8 mouse cellular contexts compared by ENCODE assay signal in the genomic region with DNA sequence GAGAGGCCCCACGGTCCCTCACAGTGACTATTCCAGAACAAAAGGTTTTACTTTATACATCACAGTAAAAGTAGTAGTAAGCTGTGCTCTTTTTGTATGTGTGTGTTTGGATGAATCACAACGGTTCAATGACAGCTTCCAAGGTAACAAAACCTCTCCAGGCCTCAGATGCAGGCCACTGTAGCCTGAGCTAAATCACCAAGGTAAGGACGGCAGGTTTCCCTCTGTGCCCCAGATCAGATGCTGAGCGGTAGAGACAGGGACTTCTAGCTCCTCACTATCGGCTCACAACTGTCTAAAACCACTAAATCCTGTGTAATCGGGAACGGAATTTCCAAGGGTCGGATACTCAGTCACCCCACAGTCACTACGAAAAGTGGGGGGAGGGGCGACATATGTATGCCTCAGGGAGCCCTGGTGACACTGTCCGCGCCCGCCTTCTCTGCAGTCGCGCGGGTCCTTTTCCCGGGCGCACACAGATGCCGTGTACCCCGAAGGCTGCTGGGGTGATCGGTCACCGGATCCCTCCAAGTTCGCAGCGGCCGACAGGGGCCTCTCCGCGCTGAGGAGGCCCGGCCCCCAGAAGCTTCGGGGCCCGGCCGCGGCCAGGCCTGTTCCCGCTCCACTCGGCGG. TPM values are rescaled to one million over a fixed set of nuclear protein-coding genes. Genes with fewer than 3 reads are reported as not detected.
DNase-seq lines count a peak whose midpoint lies in the region; ATAC-seq and TF ChIP-seq lines count a peak whose summit lies in the region.

No protein-coding gene starts in this region.

- H3K4me3 ChIP-seq in ES-Bruce4 (ENCODE audit: low read depth, low read length): peak overlapping the region; percentile 92
- H3K4me3 ChIP-seq in embryonic facial prominence, embryonic 15.5 days (replicated peaks): peak overlapping the region; percentile 83
- H3K4me3 ChIP-seq in heart, embryonic 12.5 days: peak overlapping the region; percentile 93
- H3K4me3 ChIP-seq in liver, postnatal 0 days (ENCODE audit: low read depth, low read length): peak overlapping the region; percentile 97
- H3K4me3 ChIP-seq in neural tube, embryonic 15.5 days (replicated peaks): peak overlapping the region; percentile 86

- WGBS in embryonic facial prominence, embryonic 15.5 days: 1% methylated on average over 35 of the region's 35 CpGs
- WGBS in heart, embryonic 12.5 days: 2% methylated on average over 35 of the region's 35 CpGs
- WGBS in liver, postnatal 0 days (ENCODE audit: insufficient replicate concordance): 1% methylated on average over 35 of the region's 35 CpGs
- WGBS in neural tube, embryonic 15.5 days: 1% methylated on average over 35 of the region's 35 CpGs

- ATAC-seq in embryonic facial prominence, embryonic 15.5 days (ENCODE audit: insufficient number of reproducible peaks, low FRiP score, low TSS enrichment, low read depth): peak; percentile 6; the same call in 1 of the 2 replicates
- ATAC-seq in heart, embryonic 12.5 days (ENCODE audit: insufficient number of reproducible peaks, low FRiP score): peak; percentile 13
- ATAC-seq in liver, postnatal 0 days: peak; percentile 9
- peak; percentile 33 for ATAC-seq in neural tube, embryonic 15.5 days (ENCODE audit: low FRiP score)

- DNase-seq in adrenal gland, adult 8-10 months: peak; percentile 71
- DNase-seq in kidney, postnatal 14 days: peak; percentile 66
- peak; percentile 77 for DNase-seq in liver, postnatal 0 days
- DNase-seq in yolk sac, embryonic 10.5 days (ENCODE audit: low spot score): peak; percentile 50

- no peaks in the 10 kb centered on the region for H3K4me1 ChIP-seq in ES-Bruce4 (ENCODE audit: control insufficient read depth, insufficient read depth, low read length)
- peaks cover 20% of the 10 kb centered on the region for H3K4me1 ChIP-seq in embryonic facial prominence, embryonic 15.5 days
- H3K4me1 ChIP-seq in heart, embryonic 12.5 days (replicated peaks): peaks cover 31% of the 10 kb centered on the region
- peaks cover 23% of the 10 kb centered on the region for H3K4me1 ChIP-seq in liver, postnatal 0 days (ENCODE audit: insufficient read depth)
- peaks cover 33% of the 10 kb centered on the region for H3K4me1 ChIP-seq in neural tube, embryonic 15.5 days

- H3K9ac ChIP-seq in ES-Bruce4 (ENCODE audit: low read depth, poor library complexity, severe bottlenecking): peak overlapping the region; percentile 95
- peak overlapping the region; percentile 73 for H3K9ac ChIP-seq in embryonic facial prominence, embryonic 15.5 days
- H3K9ac ChIP-seq in heart, embryonic 12.5 days: peak overlapping the region; percentile 99
- H3K9ac ChIP-seq in liver, postnatal 0 days (replicated peaks): peak overlapping the region; percentile 94
- peak overlapping the region; percentile 91 for H3K9ac ChIP-seq in neural tube, embryonic 15.5 days (replicated peaks)

- H3K9me3 ChIP-seq in ES-Bruce4 (replicated peaks; ENCODE audit: control insufficient read depth, insufficient read depth, low read length, poor library complexity, severe bottlenecking): no peaks in the 10 kb centered on the region
- H3K9me3 ChIP-seq in embryonic facial prominence, embryonic 15.5 days (replicated peaks): no peaks in the 10 kb centered on the region
- H3K9me3 ChIP-seq in heart, embryonic 12.5 days (replicated peaks): no peaks in the 10 kb centered on the region
- H3K9me3 ChIP-seq in liver, postnatal 0 days (ENCODE audit: low read length): no peaks in the 10 kb centered on the region
- H3K9me3 ChIP-seq in neural tube, embryonic 15.5 days (replicated peaks): no peaks in the 10 kb centered on the region

- H3K27ac ChIP-seq in ES-Bruce4 (ENCODE audit: insufficient read depth, low read length): no peak overlapping the region
- H3K27ac ChIP-seq in embryonic facial prominence, embryonic 15.5 days (replicated peaks): peak overlapping the region; percentile 89
- peak overlapping the region; percentile 90 for H3K27ac ChIP-seq in heart, embryonic 12.5 days (ENCODE audit: poor library complexity, severe bottlenecking)
- peak overlapping the region; percentile 96 for H3K27ac ChIP-seq in liver, postnatal 0 days (ENCODE audit: low read depth)
- H3K27ac ChIP-seq in neural tube, embryonic 15.5 days (replicated peaks): peak overlapping the region; percentile 94

- H3K4me2 ChIP-seq in embryonic facial prominence, embryonic 15.5 days (replicated peaks): peak overlapping the region; percentile 64
- H3K4me2 ChIP-seq in heart, embryonic 12.5 days: peak overlapping the region; percentile 91
- peak overlapping the region; percentile 91 for H3K4me2 ChIP-seq in liver, postnatal 0 days (ENCODE audit: low read depth, low read length)
- peak overlapping the region; percentile 78 for H3K4me2 ChIP-seq in neural tube, embryonic 15.5 days

- TF ChIP-seq CTCF in ES-Bruce4 (IDR thresholded peaks at IDR 0.05; ENCODE audit: low read depth, low read length): no peak
- TF ChIP-seq CTCF in liver, postnatal 0 days (IDR thresholded peaks at IDR 0.05; ENCODE audit: low read depth): no peak

- no peak for TF ChIP-seq POLR2A in ES-Bruce4 (IDR thresholded peaks at IDR 0.05; ENCODE audit: insufficient read depth, low read length)

- no peak for TF ChIP-seq EP300 in ES-Bruce4 (IDR thresholded peaks at IDR 0.05; ENCODE audit: insufficient read depth, low read depth, low read length)
- TF ChIP-seq EP300 in liver, postnatal 0 days (IDR thresholded peaks at IDR 0.05; ENCODE audit: low read depth): no peak

- peaks cover 23% of the 10 kb centered on the region for H3K36me3 ChIP-seq in ES-Bruce4 (ENCODE audit: control insufficient read depth, insufficient read depth, low read length, poor library complexity, severe bottlenecking)
- H3K36me3 ChIP-seq in embryonic facial prominence, embryonic 15.5 days: peaks cover 14% of the 10 kb centered on the region
- H3K36me3 ChIP-seq in heart, embryonic 12.5 days: peaks cover 13% of the 10 kb centered on the region
- H3K36me3 ChIP-seq in liver, postnatal 0 days (replicated peaks; ENCODE audit: insufficient read depth, low read length): peaks cover 7% of the 10 kb centered on the region
- peaks cover 6% of the 10 kb centered on the region for H3K36me3 ChIP-seq in neural tube, embryonic 15.5 days

- no peaks in the 10 kb centered on the region for H3K27me3 ChIP-seq in ES-Bruce4 (ENCODE audit: control insufficient read depth, insufficient read depth, low read length, poor library complexity, severe bottlenecking)
- H3K27me3 ChIP-seq in embryonic facial prominence, embryonic 15.5 days: no peaks in the 10 kb centered on the region
- H3K27me3 ChIP-seq in heart, embryonic 12.5 days (replicated peaks): no peaks in the 10 kb centered on the region
- H3K27me3 ChIP-seq in liver, postnatal 0 days (ENCODE audit: insufficient read depth, low read length): no peaks in the 10 kb centered on the region
- H3K27me3 ChIP-seq in neural tube, embryonic 15.5 days (replicated peaks): no peaks in the 10 kb centered on the region

RNA-seq across cellular contexts. Expression of a gene that starts 0.6 kb away (rescaled TPM):
- 519 and 544 TPM in 2 replicates for polyA plus RNA-seq in ES-Bruce4 (2011; ENCODE audit: insufficient read depth, insufficient read length, low read depth, missing spikeins)
- 100 to 1,000 TPM; 129 to 273 (median 162) TPM for total RNA-seq in adrenal gland, adult 8-10 months (2022)
- polyA plus RNA-seq in embryonic facial prominence, embryonic 15.5 days (2015; fragmentation: Nextera tagmentation; extraction: Ambion mirVana): 228 and 244 TPM in 2 replicates
- 228 and 236 TPM in 2 replicates for polyA plus RNA-seq in heart, embryonic 12.5 days (2016; fragmentation: Nextera tagmentation; extraction: Ambion mirVana)
- 47.2 and 51.4 TPM in 2 replicates for polyA plus RNA-seq in liver, postnatal 0 days (2015; fragmentation: Nextera tagmentation; extraction: Ambion mirVana)
- 210 and 232 TPM in 2 replicates for polyA plus RNA-seq in neural tube, embryonic 15.5 days (2015; fragmentation: Nextera tagmentation; extraction: Ambion mirVana)

RNA-seq across cellular contexts. Expression of a gene that starts 17.4 kb away (rescaled TPM):
- 6.7 and 7.6 TPM in 2 replicates for polyA plus RNA-seq in ES-Bruce4 (2011; ENCODE audit: insufficient read depth, insufficient read length, low read depth, missing spikeins)
- 10 to 100 TPM; 27.7 to 64.8 (median 40.3) TPM for total RNA-seq in adrenal gland, adult 8-10 months (2022)
- polyA plus RNA-seq in embryonic facial prominence, embryonic 15.5 days (2015; fragmentation: Nextera tagmentation; extraction: Ambion mirVana): 22.1 and 26.6 TPM in 2 replicates
- 29.0 and 30.0 TPM in 2 replicates for polyA plus RNA-seq in heart, embryonic 12.5 days (2016; fragmentation: Nextera tagmentation; extraction: Ambion mirVana)
- polyA plus RNA-seq in liver, postnatal 0 days (2015; fragmentation: Nextera tagmentation; extraction: Ambion mirVana): 11.7 and 14.9 TPM in 2 replicates
- polyA plus RNA-seq in neural tube, embryonic 15.5 days (2015; fragmentation: Nextera tagmentation; extraction: Ambion mirVana): 7.2 and 7.7 TPM in 2 replicates

RNA-seq across cellular contexts. Expression of a gene that starts 19.9 kb away (rescaled TPM):
- 0.59 and 1.0 TPM in 2 replicates for polyA plus RNA-seq in ES-Bruce4 (2011; ENCODE audit: insufficient read depth, insufficient read length, low read depth, missing spikeins)
- 10 to 100 TPM in 2 of 4 experiments, 1 to 10 TPM in 2; 6.4 to 10.8 (median 8.8) TPM for total RNA-seq in adrenal gland, adult 8-10 months (2022)
- 12.4 and 14.2 TPM in 2 replicates for polyA plus RNA-seq in embryonic facial prominence, embryonic 15.5 days (2015; fragmentation: Nextera tagmentation; extraction: Ambion mirVana)
- 9.3 and 11.7 TPM in 2 replicates for polyA plus RNA-seq in heart, embryonic 12.5 days (2016; fragmentation: Nextera tagmentation; extraction: Ambion mirVana)
- polyA plus RNA-seq in liver, postnatal 0 days (2015; fragmentation: Nextera tagmentation; extraction: Ambion mirVana): 60.5 and 70.2 TPM in 2 replicates
- 4.6 and 19.6 TPM in 2 replicates for polyA plus RNA-seq in neural tube, embryonic 15.5 days (2015; fragmentation: Nextera tagmentation; extraction: Ambion mirVana)

RNA-seq across cellular contexts. Expression of a gene that starts 43.3 kb away (rescaled TPM):
- polyA plus RNA-seq in ES-Bruce4 (2011; ENCODE audit: insufficient read depth, insufficient read length, low read depth, missing spikeins): 7.3 and 8.4 TPM in 2 replicates
- 10 to 100 TPM; 11.0 to 18.6 (median 15.0) TPM for total RNA-seq in adrenal gland, adult 8-10 months (2022)
- 12.5 and 12.7 TPM in 2 replicates for polyA plus RNA-seq in embryonic facial prominence, embryonic 15.5 days (2015; fragmentation: Nextera tagmentation; extraction: Ambion mirVana)
- 13.3 and 14.3 TPM in 2 replicates for polyA plus RNA-seq in heart, embryonic 12.5 days (2016; fragmentation: Nextera tagmentation; extraction: Ambion mirVana)
- polyA plus RNA-seq in liver, postnatal 0 days (2015; fragmentation: Nextera tagmentation; extraction: Ambion mirVana): 2.9 and 4.1 TPM in 2 replicates
- 16.5 and 22.1 TPM in 2 replicates for polyA plus RNA-seq in neural tube, embryonic 15.5 days (2015; fragmentation: Nextera tagmentation; extraction: Ambion mirVana)

RNA-seq across cellular contexts. Expression of a gene that starts 43.3 kb away (rescaled TPM):
- polyA plus RNA-seq in ES-Bruce4 (2011; ENCODE audit: insufficient read depth, insufficient read length, low read depth, missing spikeins): 6.8 and 7.7 TPM in 2 replicates
- total RNA-seq in adrenal gland, adult 8-10 months (2022): 10 to 100 TPM; 36.6 to 56.0 (median 48.7) TPM
- polyA plus RNA-seq in embryonic facial prominence, embryonic 15.5 days (2015; fragmentation: Nextera tagmentation; extraction: Ambion mirVana): 22.2 and 24.1 TPM in 2 replicates
- 22.4 and 23.6 TPM in 2 replicates for polyA plus RNA-seq in heart, embryonic 12.5 days (2016; fragmentation: Nextera tagmentation; extraction: Ambion mirVana)
- polyA plus RNA-seq in liver, postnatal 0 days (2015; fragmentation: Nextera tagmentation; extraction: Ambion mirVana): 11.6 and 14.5 TPM in 2 replicates
- 24.8 and 25.9 TPM in 2 replicates for polyA plus RNA-seq in neural tube, embryonic 15.5 days (2015; fragmentation: Nextera tagmentation; extraction: Ambion mirVana)
